Mouse (Mus musculus) erythroblast, embryonic 14.5 days (primary cell): Measurements from ENCODE around the gene Nf2.

Experiments used
- GATA1 ChIP-seq: IDR thresholded peaks from 2 replicates; pipeline ENCODE4 v1.6.1; 2012; ENCODE audit warnings: low read length, inconsistent platforms, mixed read lengths
- TAL1 ChIP-seq: IDR thresholded peaks from 3 replicates; pipeline ENCODE4 v1.6.1; 2012; ENCODE audit warnings: low read length, inconsistent platforms, mixed read lengths

DNA sequence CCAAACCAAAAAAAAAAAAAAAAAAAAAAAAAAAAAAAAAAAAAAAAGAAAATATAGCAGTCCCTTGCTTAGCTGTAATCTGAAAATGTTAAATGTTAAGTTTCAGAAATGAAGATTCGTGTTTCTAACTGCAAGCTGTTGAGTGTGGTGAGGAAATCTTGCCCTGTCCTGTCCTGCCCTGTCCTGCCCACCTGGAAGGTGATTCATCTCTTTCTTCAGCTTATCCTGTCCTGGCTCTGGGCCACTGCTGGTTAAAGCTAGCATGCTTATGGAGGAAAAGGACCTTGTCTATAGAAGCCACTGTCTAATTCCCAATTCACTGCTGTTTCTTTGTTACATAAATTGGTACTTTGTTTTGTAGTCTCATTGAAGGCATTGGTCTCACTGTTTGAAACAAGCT is 11.7 kb upstream of the Nf2 start:
- no peak for TF ChIP-seq GATA1
- TF ChIP-seq TAL1, result no peak
